Mouse (Mus musculus) lung, postnatal 0 days (tissue): ENCODE measurements around the gene Ccdc126. TPM values are rescaled to one million over a fixed set of nuclear protein-coding genes. Genes with fewer than 3 reads are reported as not detected.

Experiments used
- ATAC-seq: fragments of 200-750 bp; cut with Nextera tagmentation; 2 replicates; pipeline ENCODE4 v1.8.0; 2017; ENCODE audit warnings: moderate library complexity
- DNase-seq: peaks from one replicate; pipeline ENCODE4 v3.0.0-alpha.2; 2016; ENCODE audit warnings: low spot score
- H3K27ac ChIP-seq: fragments of 300-500 bp; sonication (generic); 2 replicates; pipeline ENCODE4 v1.5.1; 2014; ENCODE audit warnings: antibody characterized with exemption, mild to moderate bottlenecking, low read length, mixed read lengths
- H3K27me3 ChIP-seq: fragments of 300-500 bp; sonication (generic); replicated peaks from 2 replicates; pipeline ENCODE4 v1.6.1; 2014; ENCODE audit warnings: low read length, mixed read lengths; ENCODE audit not compliant: insufficient read depth
- H3K36me3 ChIP-seq: fragments of 300-500 bp; sonication (generic); 2 replicates; pipeline ENCODE4 v1.6.1; 2014; ENCODE audit warnings: low read length, mixed read lengths; ENCODE audit not compliant: insufficient read depth
- H3K4me1 ChIP-seq: fragments of 300-500 bp; sonication (generic); 2 replicates; pipeline ENCODE4 v1.6.1; 2014; ENCODE audit warnings: antibody characterized with exemption, low read depth, low read length, mixed read lengths; ENCODE audit not compliant: insufficient read depth
- H3K4me2 ChIP-seq: fragments of 300-500 bp; sonication (generic); replicated peaks from 2 replicates; pipeline ENCODE4 v1.6.1; 2014; ENCODE audit warnings: low read depth, mild to moderate bottlenecking, low read length, moderate library complexity, mixed read lengths
- H3K4me3 ChIP-seq: fragments of 300-500 bp; sonication (generic); 2 replicates; pipeline ENCODE4 v1.5.1; 2014; ENCODE audit warnings: low read depth, low read length
- H3K9ac ChIP-seq: fragments of 300-500 bp; sonication (generic); replicated peaks from 2 replicates; pipeline ENCODE4 v1.6.1; 2014; ENCODE audit warnings: low read depth, mild to moderate bottlenecking
- H3K9me3 ChIP-seq: fragments of 300-500 bp; sonication (generic); 2 replicates; pipeline ENCODE4 v1.6.1; 2016; ENCODE audit warnings: low read length, mixed read lengths
- CTCF ChIP-seq: IDR thresholded peaks from 2 replicates; pipeline ENCODE4 v1.5.1; 2016; ENCODE audit warnings: antibody characterized with exemption, mild to moderate bottlenecking
- EP300 ChIP-seq: IDR thresholded peaks from 2 replicates; pipeline ENCODE4 v1.6.1; 2016; ENCODE audit warnings: antibody characterized with exemption, mild to moderate bottlenecking, control low read depth
- WGBS: fragments of 180-500 bp; shearing (Covaris S2); extraction: QIAGEN DNeasy Blood & Tissue Kit; methylation state at CpG from one replicate; pipeline ENCODE4 v1.1.7; 2014; 5-methylcytosine and 5-hydroxymethylcytosine counted together
- polyA plus RNA-seq: library from polyadenylated mRNA; unstranded; fragments of >200 nt; fragmentation: Nextera tagmentation; extraction: Ambion mirVana; gene quantifications from 2 replicates; pipeline ENCODE4 v1.2.1, GENCODE M21; 2015

The Ccdc126 gene
- polyA plus RNA-seq, 1 experiment from 2014 or later, result 14.8 TPM

DNA sequence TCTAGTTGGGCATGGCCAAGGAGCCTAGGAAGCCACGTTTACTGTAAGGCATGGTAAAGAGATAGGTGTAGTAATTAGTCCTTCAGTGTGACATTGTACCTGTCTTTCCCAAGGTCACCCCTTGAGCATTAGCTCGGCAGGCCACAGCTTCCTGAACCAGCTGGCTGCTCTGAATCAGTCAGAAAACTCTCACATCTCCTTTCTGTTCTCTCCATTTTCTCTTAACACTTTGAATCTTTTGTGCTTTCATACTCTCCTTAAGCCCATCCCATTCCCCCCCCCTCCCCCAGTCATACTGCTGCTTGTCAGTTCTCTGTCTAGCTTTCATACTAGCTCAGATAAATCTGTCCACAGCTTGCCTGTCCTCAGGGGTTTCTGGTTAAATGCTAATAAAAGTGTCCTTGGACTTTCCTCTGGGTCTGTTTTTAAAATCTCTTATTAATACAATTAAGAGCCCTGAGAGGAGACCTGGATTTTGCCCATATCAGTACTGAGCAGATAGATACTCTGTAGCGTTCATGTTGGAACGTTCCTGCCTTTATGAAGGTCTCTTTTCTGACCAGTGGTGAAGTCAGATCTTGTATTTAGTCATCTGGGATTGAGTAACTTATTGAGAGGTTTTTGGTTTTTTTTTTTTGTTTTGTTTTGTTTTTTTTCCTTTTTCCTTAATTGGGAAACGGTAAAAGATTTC lies 12.4 kb downstream of the Ccdc126 start:
- no peaks in the 10 kb centered on the region for H3K36me3 ChIP-seq
- WGBS, result 53% methylated on average over 5 of the region's 5 CpGs
- DNase-seq (no peak), ATAC-seq (0 out of 2 replicates have a peak, but pooled peaks have one; percentile 9)
- peaks cover 4% of the 10 kb centered on the region; the same call in 1 of the 2 replicates for H3K4me1 ChIP-seq
- H3K9me3 ChIP-seq, result no peaks in the 10 kb centered on the region
- TF ChIP-seq EP300, result no peak
- no peak for TF ChIP-seq CTCF
- H3K27ac ChIP-seq, result peak overlapping the region; percentile 5; the same call in 1 of the 2 replicates
- no peak overlapping the region for H3K4me3 ChIP-seq
- no peak overlapping the region for H3K9ac ChIP-seq
- no peaks in the 10 kb centered on the region for H3K27me3 ChIP-seq
- peak overlapping the region; percentile 35; the same call in 1 of the 2 replicates for H3K4me2 ChIP-seq

DNA sequence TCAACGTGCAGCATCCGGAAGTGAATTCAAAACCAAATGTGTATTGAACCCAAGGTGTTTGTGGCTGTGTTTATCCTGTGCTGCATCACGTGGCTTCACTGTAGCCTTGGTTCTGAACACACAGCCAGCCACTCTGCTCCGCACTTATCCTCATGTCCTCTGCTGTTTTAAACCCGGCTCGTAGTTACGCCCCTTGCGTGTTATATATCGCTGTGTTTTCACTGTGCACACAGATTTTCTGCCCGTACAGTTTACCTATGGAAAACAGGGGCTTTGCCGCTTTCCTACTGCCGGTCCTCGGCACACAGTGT lies 12.9 kb downstream of the Ccdc126 start:
- Histone ChIP-seq H3K9me3 (no peaks in the 10 kb centered on the region), H3K27me3 (no peaks in the 10 kb centered on the region), H3K4me2 (peak overlapping the region; percentile 35; the same call in 1 of the 2 replicates), H3K9ac (no peak overlapping the region), H3K4me1 (peaks cover 4% of the 10 kb centered on the region; the same call in 1 of the 2 replicates), H3K27ac (no peak overlapping the region), H3K36me3 (no peaks in the 10 kb centered on the region), H3K4me3 (no peak overlapping the region)
- DNase-seq, result peak; percentile 60
- peak; percentile 41; the same call in 1 of the 2 replicates for ATAC-seq
- TF ChIP-seq CTCF (no peak), EP300 (no peak)
- 42% methylated on average over 13 of the region's 13 CpGs for WGBS

DNA sequence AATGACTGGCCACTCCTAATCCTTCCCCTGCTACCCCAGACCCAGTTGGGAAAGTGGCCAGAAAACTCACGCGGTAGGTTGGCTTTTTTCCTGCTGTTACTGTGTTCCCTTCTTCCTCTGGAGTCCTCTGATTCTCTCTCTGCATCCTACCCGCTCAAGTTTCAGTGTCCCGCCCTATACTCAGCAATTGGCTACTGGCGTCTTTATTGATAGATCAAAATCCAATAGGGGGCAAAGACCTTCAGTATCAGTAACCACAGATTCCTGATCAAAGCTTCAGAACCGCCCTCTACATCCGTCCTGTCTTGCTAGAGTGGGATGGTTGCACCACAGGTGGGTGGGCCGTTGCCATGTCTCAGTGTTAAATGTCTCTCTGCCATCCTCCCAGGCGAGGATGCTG lies 19.5 kb downstream of the Ccdc126 start:
- no peaks in the 10 kb centered on the region for H3K9me3 ChIP-seq
- no peaks in the 10 kb centered on the region for H3K4me1 ChIP-seq
- no peak overlapping the region for H3K4me3 ChIP-seq
- no peaks in the 10 kb centered on the region for H3K27me3 ChIP-seq
- 41% methylated on average over 9 of the region's 9 CpGs for WGBS
- TF ChIP-seq EP300 (no peak), CTCF (no peak)
- DNase-seq (no peak), ATAC-seq (no peak)
- H3K9ac ChIP-seq, result no peak overlapping the region
- H3K4me2 ChIP-seq, result no peak overlapping the region
- H3K27ac ChIP-seq, result no peak overlapping the region
- H3K36me3 ChIP-seq, result no peaks in the 10 kb centered on the region

DNA sequence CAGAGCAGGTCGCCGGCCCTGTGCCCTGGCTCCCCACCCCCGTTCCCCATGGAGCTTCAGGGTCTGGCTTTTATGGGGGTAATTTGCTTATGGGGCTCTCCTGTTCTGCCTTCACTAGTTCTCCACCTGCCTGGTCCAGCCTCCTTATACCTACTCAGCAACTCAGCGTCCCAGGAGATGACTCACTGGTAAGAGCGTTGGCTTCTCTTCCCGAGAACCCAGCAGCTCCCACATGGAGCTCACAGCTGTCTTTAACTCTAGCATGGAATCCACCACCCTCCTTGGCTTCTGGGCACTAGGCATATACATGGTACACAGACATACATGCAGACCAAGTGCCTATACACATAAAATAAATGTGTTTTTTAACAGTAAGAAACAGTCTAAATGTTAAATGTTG lies 20.1 kb downstream of the Ccdc126 start:
- Histone ChIP-seq H3K4me2 (no peak overlapping the region), H3K36me3 (no peaks in the 10 kb centered on the region), H3K9me3 (no peaks in the 10 kb centered on the region), H3K27me3 (no peaks in the 10 kb centered on the region), H3K4me3 (no peak overlapping the region), H3K27ac (no peak overlapping the region), H3K9ac (no peak overlapping the region), H3K4me1 (no peaks in the 10 kb centered on the region)
- WGBS, result 50% methylated on average over 6 of the region's 6 CpGs
- DNase-seq, result no peak
- ATAC-seq, result no peak
- TF ChIP-seq EP300 (no peak), CTCF (no peak)

DNA sequence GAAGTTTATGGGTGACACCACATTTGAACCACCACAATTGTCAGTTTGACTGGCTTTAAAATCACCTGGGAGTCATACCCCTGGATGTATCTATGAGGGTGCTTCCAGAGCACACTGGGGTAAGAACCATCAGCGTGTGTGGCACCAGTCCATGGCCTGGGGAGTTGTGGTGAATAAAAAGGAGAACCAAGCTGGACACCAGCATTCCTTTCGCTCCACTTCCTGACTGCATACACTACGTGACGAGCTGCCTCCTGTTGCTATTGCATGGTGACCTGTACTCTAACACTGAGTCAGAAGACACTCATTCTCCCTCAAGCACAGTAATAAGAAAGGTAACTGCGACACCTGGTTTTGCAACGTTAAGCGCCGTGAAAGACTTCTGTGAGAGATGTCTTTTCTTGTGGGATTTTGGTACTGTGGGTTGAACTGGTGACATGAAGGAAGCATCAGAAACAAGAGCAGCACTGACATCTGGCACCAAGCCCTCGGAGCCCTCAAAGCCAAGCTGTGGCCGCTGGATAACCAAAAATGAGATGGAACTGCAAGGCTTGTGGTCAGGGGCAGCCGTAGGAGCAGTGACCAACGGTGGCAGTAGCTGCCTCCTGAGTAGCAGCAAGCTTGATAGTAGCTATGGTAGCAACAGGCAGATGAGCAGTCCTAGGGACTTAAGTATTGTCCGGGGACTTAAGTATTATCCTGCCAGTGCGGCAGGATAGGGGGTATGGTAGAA lies 24.8 kb downstream of the Ccdc126 start:
- Histone ChIP-seq H3K27ac (no peak overlapping the region), H3K9ac (no peak overlapping the region), H3K4me3 (no peak overlapping the region), H3K4me1 (no peaks in the 10 kb centered on the region), H3K27me3 (no peaks in the 10 kb centered on the region), H3K4me2 (no peak overlapping the region), H3K36me3 (no peaks in the 10 kb centered on the region), H3K9me3 (no peaks in the 10 kb centered on the region)
- 76% methylated on average over 14 of the region's 14 CpGs for WGBS
- no peak for ATAC-seq
- TF ChIP-seq EP300 (no peak), CTCF (no peak)
- no peak for DNase-seq

DNA sequence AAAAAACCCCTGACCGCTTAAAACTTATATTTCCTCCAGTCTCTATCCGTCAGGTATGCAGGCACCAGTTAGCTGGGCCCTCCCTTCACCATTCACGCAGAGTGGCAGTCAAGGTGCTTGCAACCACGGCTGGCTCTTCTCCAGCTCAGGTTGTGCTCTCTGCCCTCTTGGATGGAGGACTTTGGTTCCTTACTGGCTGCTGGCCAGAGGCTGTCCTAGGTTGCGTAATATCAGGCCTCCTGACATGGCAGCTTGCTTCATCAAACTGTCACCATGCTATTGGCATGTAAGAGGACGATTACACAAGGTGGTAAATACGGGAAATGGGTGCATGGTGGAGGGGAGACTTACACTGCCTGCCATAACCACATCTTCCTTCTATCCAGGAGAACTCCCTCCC lies 30.8 kb downstream of the Ccdc126 start:
- H3K36me3 ChIP-seq, result no peaks in the 10 kb centered on the region
- no peak overlapping the region for H3K4me2 ChIP-seq
- H3K4me1 ChIP-seq, result no peaks in the 10 kb centered on the region
- no peaks in the 10 kb centered on the region for H3K9me3 ChIP-seq
- H3K9ac ChIP-seq, result no peak overlapping the region
- no peak for TF ChIP-seq CTCF
- peak; percentile 73 for TF ChIP-seq EP300
- H3K27me3 ChIP-seq, result no peaks in the 10 kb centered on the region
- peak; percentile 65 for DNase-seq
- peak; percentile 70 for ATAC-seq
- 46% methylated on average over 7 of the region's 7 CpGs for whole genome bisulfite sequencing
- H3K4me3 ChIP-seq, result no peak overlapping the region
- no peak overlapping the region for H3K27ac ChIP-seq
